Mouse (Mus musculus) forebrain, postnatal 0 days (tissue): ENCODE results near the gene Dclk1. TPM values are rescaled to one million over a fixed set of nuclear protein-coding genes. Genes with fewer than 3 reads are reported as not detected.

ENCODE experiments used
- ATAC-seq: fragments of 200-750 bp; cut with Nextera tagmentation; 2 replicates; pipeline ENCODE4 v1.8.0; 2017; ENCODE audit warnings: mild to moderate bottlenecking, moderate library complexity
- DNase-seq: peaks from one replicate; pipeline ENCODE4 v3.0.0-alpha.2; 2015
- H3K27ac ChIP-seq: fragments of 300-500 bp; sonication (generic); 2 replicates; pipeline ENCODE4 v1.5.1; 2014; ENCODE audit warnings: low read depth, mild to moderate bottlenecking, antibody characterized with exemption, low read length, moderate library complexity, mixed read lengths
- H3K27me3 ChIP-seq: fragments of 300-500 bp; sonication (generic); 2 replicates; pipeline ENCODE4 v1.6.1; 2014; ENCODE audit warnings: mild to moderate bottlenecking, low read length, mixed read lengths; ENCODE audit not compliant: insufficient read depth
- H3K36me3 ChIP-seq: fragments of 300-500 bp; sonication (generic); 2 replicates; pipeline ENCODE4 v1.6.1; 2014; ENCODE audit warnings: mild to moderate bottlenecking, moderate library complexity; ENCODE audit not compliant: insufficient read depth
- H3K4me1 ChIP-seq: fragments of 300-500 bp; sonication (generic); 2 replicates; pipeline ENCODE4 v1.6.1; 2014; ENCODE audit warnings: antibody characterized with exemption; ENCODE audit not compliant: insufficient read depth
- H3K4me2 ChIP-seq: fragments of 300-500 bp; sonication (generic); 2 replicates; pipeline ENCODE4 v1.6.1; 2014; ENCODE audit warnings: low read depth, mild to moderate bottlenecking, moderate library complexity
- H3K4me3 ChIP-seq: fragments of 300-500 bp; sonication (generic); 2 replicates; pipeline ENCODE4 v1.5.1; 2014; ENCODE audit warnings: low read depth, low read length, mixed read lengths
- H3K9ac ChIP-seq: fragments of 300-500 bp; sonication (generic); 2 replicates; pipeline ENCODE4 v1.6.1; 2014; ENCODE audit warnings: mild to moderate bottlenecking
- H3K9me3 ChIP-seq: fragments of 300-500 bp; sonication (generic); 2 replicates; pipeline ENCODE4 v1.6.1; 2016; ENCODE audit warnings: low read length
- CTCF ChIP-seq: sonication (generic); IDR thresholded peaks from 2 replicates; pipeline ENCODE4 v1.5.1; 2016; ENCODE audit warnings: antibody characterized with exemption, control low read depth, low read depth
- WGBS: fragments of 180-500 bp; shearing (Covaris S2); extraction: QIAGEN DNeasy Blood & Tissue Kit; methylation state at CpG from one replicate; pipeline ENCODE4 v1.1.7; 2014; 5-methylcytosine and 5-hydroxymethylcytosine counted together
- polyA plus RNA-seq: library from polyadenylated mRNA; unstranded; fragments of >200 nt; fragmentation: Nextera tagmentation; extraction: Ambion mirVana; gene quantifications from 2 replicates; pipeline ENCODE4 v1.2.1, GENCODE M21; 2015
- total RNA-seq: library from RNA; depleted of rRNA; stranded (reverse); fragments of >200 nt; gene quantifications from 2 replicates; pipeline ENCODE4 v1.2.3, GENCODE M21; 2014

Gene Dclk1
- total and polyA plus RNA-seq, 2 experiments from 2014 or later, result 219 to 347 TPM

GRCm38 (mm10) chr3:55378591-55378990 lies 136.4 kb downstream of the Dclk1 start:
- TF ChIP-seq CTCF, result no peak
- peaks cover 14% of the 10 kb centered on the region for H3K4me1 ChIP-seq
- WGBS, result 92% methylated on average over 6 of the region's 6 CpGs
- H3K27ac ChIP-seq, result no peak overlapping the region
- H3K9ac ChIP-seq, result no peak overlapping the region
- DNase-seq, result no peak
- no peaks in the 10 kb centered on the region for H3K27me3 ChIP-seq
- H3K4me3 ChIP-seq, result no peak overlapping the region
- H3K9me3 ChIP-seq, result no peaks in the 10 kb centered on the region
- no peaks in the 10 kb centered on the region; the same call in 1 of the 2 replicates for H3K36me3 ChIP-seq
- ATAC-seq, result no peak
- no peak overlapping the region for H3K4me2 ChIP-seq

DNA sequence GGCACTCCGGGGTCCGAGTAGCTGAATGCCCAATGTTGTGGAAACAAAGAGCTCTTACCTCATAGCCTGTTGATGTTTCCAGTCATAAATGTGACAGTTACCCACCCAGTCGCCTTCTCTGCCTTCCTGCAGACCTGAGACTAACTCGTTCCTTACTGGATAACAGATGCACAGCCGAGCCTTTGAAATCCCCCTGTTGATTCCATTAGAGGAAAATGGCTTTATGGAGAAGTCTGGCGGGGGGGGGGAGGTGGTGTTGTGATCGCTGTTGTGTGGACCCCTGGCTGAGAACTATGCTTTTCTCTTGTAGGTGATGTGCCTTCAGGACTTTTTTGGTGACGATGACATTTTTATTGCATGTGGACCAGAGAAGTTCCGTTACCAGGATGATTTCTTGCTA lies 138.3 kb downstream of the Dclk1 start:
- H3K4me3 ChIP-seq, result no peak overlapping the region
- no peaks in the 10 kb centered on the region for H3K27me3 ChIP-seq
- H3K4me2 ChIP-seq, result no peak overlapping the region
- no peak for DNase-seq
- no peaks in the 10 kb centered on the region; the same call in 1 of the 2 replicates for H3K36me3 ChIP-seq
- no peaks in the 10 kb centered on the region for H3K9me3 ChIP-seq
- no peaks in the 10 kb centered on the region for H3K4me1 ChIP-seq
- H3K27ac ChIP-seq, result no peak overlapping the region
- no peak overlapping the region for H3K9ac ChIP-seq
- no peak for TF ChIP-seq CTCF
- 52% methylated on average over 9 of the region's 9 CpGs for WGBS
- ATAC-seq, result no peak

DNA sequence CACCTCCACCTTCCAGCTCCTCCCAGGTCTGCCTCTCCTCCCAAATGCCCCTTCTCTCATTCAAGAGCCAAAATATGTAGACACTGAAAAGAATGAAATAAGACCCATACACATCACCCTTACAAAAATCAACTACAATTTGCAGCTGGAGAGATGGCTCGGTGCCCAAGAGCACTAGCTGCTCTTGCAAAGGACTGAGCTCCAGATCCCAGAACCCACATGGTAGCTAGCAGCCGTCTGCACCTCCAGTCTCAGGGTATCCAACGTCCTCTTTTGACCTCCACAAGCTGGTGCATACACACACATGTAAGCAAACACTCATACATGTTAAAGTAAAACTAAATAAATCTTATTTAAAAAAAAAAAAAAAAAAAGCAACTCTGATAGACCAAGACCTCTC lies 150.4 kb downstream of the Dclk1 start:
- WGBS, result 62% methylated on average over 3 of the region's 3 CpGs
- H3K27me3 ChIP-seq, result no peaks in the 10 kb centered on the region
- TF ChIP-seq CTCF, result no peak
- no peak overlapping the region for H3K4me3 ChIP-seq
- H3K36me3 ChIP-seq, result 0 out of 2 replicates have a peak, but pooled peaks cover 4% of the 10 kb centered on the region
- H3K27ac ChIP-seq, result no peak overlapping the region
- no peak overlapping the region for H3K4me2 ChIP-seq
- no peaks in the 10 kb centered on the region for H3K9me3 ChIP-seq
- no peak for DNase-seq
- no peak for ATAC-seq
- no peak overlapping the region for H3K9ac ChIP-seq
- H3K4me1 ChIP-seq, result peaks cover under 1% of the 10 kb centered on the region; the same call in 1 of the 2 replicates

DNA sequence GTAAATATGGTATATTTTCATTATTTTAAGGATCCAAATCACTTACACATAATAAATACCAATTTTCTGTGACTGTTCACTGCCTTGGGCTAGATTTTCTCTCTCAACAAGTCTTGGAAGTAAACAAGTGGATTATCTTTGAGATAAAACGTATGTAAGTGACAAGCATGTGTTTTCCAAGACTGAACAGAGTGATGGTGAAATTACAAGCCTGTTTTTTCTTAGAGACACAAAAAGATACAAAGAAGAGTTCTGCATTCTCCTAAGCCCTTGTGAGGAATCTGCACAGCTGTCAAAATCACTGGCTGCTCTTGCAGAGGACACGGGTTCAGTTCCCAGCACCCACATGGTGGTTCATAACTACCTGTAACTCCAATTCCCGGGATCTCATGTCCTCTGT lies 151.4 kb downstream of the Dclk1 start:
- TF ChIP-seq CTCF, result no peak

GRCm38 (mm10) chr3:55396792-55397191 lies 154.6 kb downstream of the Dclk1 start:
- ATAC-seq (no peak; the same call in 1 of the 2 replicates), DNase-seq (no peak)
- Histone ChIP-seq H3K4me2 (no peak overlapping the region), H3K9ac (no peak overlapping the region), H3K36me3 (0 out of 2 replicates have a peak, but pooled peaks cover 4% of the 10 kb centered on the region), H3K4me3 (no peak overlapping the region), H3K27me3 (no peaks in the 10 kb centered on the region), H3K27ac (peak overlapping the region; percentile 30; the same call in 1 of the 2 replicates), H3K9me3 (no peaks in the 10 kb centered on the region), H3K4me1 (peaks cover 8% of the 10 kb centered on the region; the same call in 1 of the 2 replicates)
- TF ChIP-seq CTCF, result no peak
- 54% methylated on average over 2 of the region's 2 CpGs for WGBS

More for the DNA sequence above, 151.4 kb downstream of the Dclk1 start:
- Histone ChIP-seq H3K27me3 (no peaks in the 10 kb centered on the region), H3K9ac (no peak overlapping the region), H3K4me3 (no peak overlapping the region), H3K9me3 (no peaks in the 10 kb centered on the region), H3K4me2 (no peak overlapping the region), H3K27ac (no peak overlapping the region), H3K36me3 (0 out of 2 replicates have a peak, but pooled peaks cover 4% of the 10 kb centered on the region), H3K4me1 (peaks cover 8% of the 10 kb centered on the region; the same call in 1 of the 2 replicates)
- ATAC-seq (no peak), DNase-seq (no peak)
- 79% methylated on average over 3 of the region's 3 CpGs for WGBS

DNA sequence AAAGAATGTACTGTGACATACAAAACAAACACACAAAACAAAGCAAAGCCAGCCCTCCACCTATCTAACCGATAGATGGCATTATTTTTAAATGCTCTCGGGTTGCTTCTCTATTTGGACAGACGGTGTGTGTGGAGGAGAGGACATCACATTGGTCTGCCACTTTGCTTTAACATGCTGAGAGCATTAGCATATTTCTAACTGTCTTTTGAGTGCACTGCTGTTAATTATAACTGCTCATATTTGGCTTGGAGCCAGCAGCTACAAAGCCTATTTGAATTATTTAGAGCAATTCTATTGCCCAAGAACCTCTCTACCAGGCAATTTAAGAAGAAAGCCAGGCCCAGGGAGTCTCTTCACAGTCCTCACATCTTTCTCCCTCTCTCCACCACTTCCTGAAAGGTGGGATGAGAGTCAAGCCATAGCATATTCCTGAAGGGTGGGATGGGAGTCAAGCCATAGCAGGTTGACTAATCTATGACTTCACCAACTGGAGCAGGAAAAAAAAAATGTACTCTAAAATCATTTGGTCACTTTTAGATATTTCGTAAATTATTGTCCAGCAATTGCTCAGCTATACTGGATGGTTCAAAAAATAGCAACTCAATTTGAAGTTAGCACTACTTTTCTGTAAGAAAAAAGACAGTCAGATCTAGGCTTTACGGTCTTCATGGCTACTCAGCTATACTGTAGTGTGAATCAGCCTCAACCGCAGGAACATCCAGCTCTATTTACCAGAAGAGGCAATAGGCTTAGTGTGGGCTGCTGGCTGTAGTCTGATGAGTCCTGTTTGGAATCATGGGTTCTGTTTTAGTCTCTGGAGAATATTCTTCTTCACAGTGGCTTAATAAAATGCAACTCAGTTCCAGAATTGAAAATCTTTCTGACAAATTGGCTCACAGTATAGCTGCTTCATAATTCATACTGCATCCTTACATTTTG lies 155.9 kb downstream of the Dclk1 start:
- Histone ChIP-seq H3K4me2 (no peak overlapping the region), H3K27ac (peak overlapping the region; percentile 51; the same call in 1 of the 2 replicates), H3K4me3 (no peak overlapping the region), H3K36me3 (0 out of 2 replicates have a peak, but pooled peaks cover 4% of the 10 kb centered on the region), H3K9ac (no peak overlapping the region), H3K4me1 (peaks cover 8% of the 10 kb centered on the region; the same call in 1 of the 2 replicates), H3K9me3 (no peaks in the 10 kb centered on the region), H3K27me3 (no peaks in the 10 kb centered on the region)
- TF ChIP-seq CTCF, result peak; percentile 15; the same call in 1 of the 2 replicates
- WGBS, result 48% methylated on average over 6 of the region's 6 CpGs
- ATAC-seq (peak; percentile 64), DNase-seq (peak; percentile 64)

- 76% methylated on average over 1 of the region's 1 CpGs for WGBS
- Histone ChIP-seq H3K9me3 (no peaks in the 10 kb centered on the region), H3K4me2 (no peak overlapping the region), H3K4me3 (no peak overlapping the region), H3K9ac (no peak overlapping the region), H3K36me3 (no peaks in the 10 kb centered on the region), H3K27ac (no peak overlapping the region), H3K27me3 (no peaks in the 10 kb centered on the region), H3K4me1 (peaks cover 8% of the 10 kb centered on the region; the same call in 1 of the 2 replicates)
- DNase-seq (no peak), ATAC-seq (no peak)
- TF ChIP-seq CTCF, result no peak
Measured at GRCm38 (mm10) chr3:55401236-55401635, 159.1 kb downstream of the Dclk1 start.
